Mouse (Mus musculus) embryonic facial prominence, embryonic 11.5 days (tissue): ENCODE measurements around the gene Slc7a15. TPM values are rescaled to one million over a fixed set of nuclear protein-coding genes. Genes with fewer than 3 reads are reported as not detected.
A peak's percentile ranks its signal among the peaks of the same experiment; 100 is the strongest.

Experiments
- ATAC-seq: fragments of 200-750 bp; cut with Nextera tagmentation; replicated peaks from 2 replicates; pipeline ENCODE4 v1.8.0; 2017; ENCODE audit warnings: low read depth; ENCODE audit not compliant: insufficient number of reproducible peaks, low FRiP score, low TSS enrichment
- DNase-seq: peaks from one replicate; pipeline ENCODE4 v3.0.0-alpha.2; 2015; ENCODE audit warnings: low spot score
- H3K27ac ChIP-seq: fragments of 300-500 bp; sonication (generic); replicated peaks from 2 replicates; pipeline ENCODE4 v1.5.1; 2014; ENCODE audit warnings: mild to moderate bottlenecking, low read depth, low read length, control low read depth
- H3K27me3 ChIP-seq: fragments of 300-500 bp; sonication (generic); 2 replicates; pipeline ENCODE4 v1.6.1; 2014; ENCODE audit warnings: mild to moderate bottlenecking, low read length, moderate library complexity, mixed read lengths; ENCODE audit not compliant: control insufficient read depth, insufficient read depth
- H3K36me3 ChIP-seq: fragments of 300-500 bp; sonication (generic); replicated peaks from 2 replicates; pipeline ENCODE4 v1.6.1; 2014; ENCODE audit warnings: low read depth, mild to moderate bottlenecking, low read length, moderate library complexity, mixed read lengths; ENCODE audit not compliant: control insufficient read depth, insufficient read depth
- H3K4me1 ChIP-seq: fragments of 300-500 bp; sonication (generic); 2 replicates; pipeline ENCODE4 v1.6.1; 2014; ENCODE audit warnings: low read length, mixed read lengths; ENCODE audit not compliant: control insufficient read depth, insufficient read depth
- H3K4me2 ChIP-seq: fragments of 300-500 bp; sonication (generic); 2 replicates; pipeline ENCODE4 v1.6.1; 2014; ENCODE audit warnings: low read depth, mild to moderate bottlenecking, control low read depth, low read length, moderate library complexity
- H3K4me3 ChIP-seq: fragments of 300-500 bp; sonication (generic); 2 replicates; pipeline ENCODE4 v1.5.1; 2014; ENCODE audit warnings: low read depth, low read length, control low read depth
- H3K9ac ChIP-seq: fragments of 300-500 bp; sonication (generic); replicated peaks from 2 replicates; pipeline ENCODE4 v1.6.1; 2014; ENCODE audit warnings: mild to moderate bottlenecking, control low read depth, low read length
- H3K9me3 ChIP-seq: fragments of 300-500 bp; sonication (generic); replicated peaks from 2 replicates; pipeline ENCODE4 v1.6.1; 2016; ENCODE audit warnings: mild to moderate bottlenecking, low read length, inconsistent platforms, mixed read lengths; ENCODE audit not compliant: control insufficient read depth
- WGBS: fragments of 180-500 bp; shearing (Covaris S2); extraction: QIAGEN DNeasy Blood & Tissue Kit; methylation state at CpG from one replicate; pipeline ENCODE4 v1.1.7; 2014; 5-methylcytosine and 5-hydroxymethylcytosine counted together
- polyA plus RNA-seq: library from polyadenylated mRNA; unstranded; fragments of >200 nt; fragmentation: Nextera tagmentation; extraction: Ambion mirVana; gene quantifications from 2 replicates; pipeline ENCODE4 v1.2.1, GENCODE M21; 2014

The Slc7a15 gene
- polyA plus RNA-seq, 1 experiment from 2014 or later: not detected

GRCm38 (mm10) chr12:8500597-8501570 lies 98.0 kb downstream of the Slc7a15 start:
- Histone ChIP-seq H3K27me3 (no peaks in the 10 kb centered on the region), H3K9me3 (no peaks in the 10 kb centered on the region), H3K4me2 (peak overlapping the region; percentile 93), H3K4me1 (no peaks in the 10 kb centered on the region), H3K9ac (peak overlapping the region; percentile 77), H3K36me3 (no peaks in the 10 kb centered on the region), H3K4me3 (peak overlapping the region; percentile 84), H3K27ac (peak overlapping the region; percentile 96)
- no peak for DNase-seq
- 51% methylated on average over 17 of the region's 17 CpGs for WGBS
- no peak for ATAC-seq

DNA sequence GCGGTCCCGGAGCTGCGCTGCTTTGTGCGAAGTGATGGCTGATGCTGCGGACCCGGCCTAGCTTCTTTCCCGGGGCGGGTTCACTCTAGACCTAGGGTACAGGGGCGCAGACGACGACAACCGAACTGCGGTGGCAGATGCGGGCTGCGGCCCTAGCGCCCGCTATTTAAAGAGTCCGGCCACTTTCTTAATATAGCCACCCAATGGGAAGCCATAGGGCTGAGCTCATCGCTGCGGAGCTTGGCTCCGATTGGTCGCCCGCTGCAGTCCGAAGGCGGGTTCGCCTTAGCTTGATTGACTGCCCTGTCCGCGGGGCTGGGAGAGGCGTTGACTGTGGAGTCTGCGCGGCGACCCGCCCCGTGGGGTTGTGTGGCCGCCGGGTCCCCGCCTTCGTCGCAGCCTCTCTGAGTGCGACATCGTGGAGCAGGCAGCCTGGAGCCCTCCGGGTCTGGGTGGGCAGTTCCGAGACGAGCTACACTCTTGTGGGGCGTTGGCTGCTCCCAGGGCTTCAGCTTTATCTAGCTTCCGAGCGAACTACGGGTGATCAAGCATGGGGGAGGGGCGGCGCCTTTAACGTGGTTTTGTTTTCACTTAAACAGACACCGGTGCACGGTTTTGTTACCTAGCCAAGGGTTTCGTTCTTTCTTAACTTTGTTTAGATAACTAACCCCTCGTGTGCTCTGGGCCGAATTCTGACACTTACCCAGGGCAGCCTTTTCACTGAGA lies 98.8 kb downstream of the Slc7a15 start, which contains the start of gene Rhob:
Gene Rhob (minus strand): TSS at position 139 of the 726 bp plus-strand sequence.
- no peaks in the 10 kb centered on the region for H3K36me3 ChIP-seq
- no peaks in the 10 kb centered on the region for H3K27me3 ChIP-seq
- no peaks in the 10 kb centered on the region for H3K9me3 ChIP-seq
- H3K27ac ChIP-seq: peak within 1 kb of the TSS; percentile 96
- under 1% methylated on average over 55 of the region's 56 CpGs for whole genome bisulfite sequencing
- DNase-seq (peak; percentile 97), ATAC-seq (peak; percentile 98)
- no peaks in the 10 kb centered on the region for H3K4me1 ChIP-seq
- H3K9ac ChIP-seq: peak within 1 kb of the TSS; percentile 97
- H3K4me2 ChIP-seq: peak within 1 kb of the TSS; percentile 93
- peak within 1 kb of the TSS; percentile 84 for H3K4me3 ChIP-seq

GRCm38 (mm10) chr12:8499001-8499870 lies 99.6 kb downstream of the Slc7a15 start:
- H3K4me3 ChIP-seq: peak overlapping the region; percentile 84
- peak overlapping the region; percentile 93 for H3K4me2 ChIP-seq
- no peaks in the 10 kb centered on the region for H3K4me1 ChIP-seq
- no peaks in the 10 kb centered on the region for H3K36me3 ChIP-seq
- peak; percentile 46 for ATAC-seq
- WGBS: under 1% methylated on average over 99 of the region's 99 CpGs
- peak overlapping the region; percentile 97 for H3K9ac ChIP-seq
- no peaks in the 10 kb centered on the region for H3K27me3 ChIP-seq
- no peaks in the 10 kb centered on the region for H3K9me3 ChIP-seq
- peak; percentile 65 for DNase-seq
- peak overlapping the region; percentile 96 for H3K27ac ChIP-seq

DNA sequence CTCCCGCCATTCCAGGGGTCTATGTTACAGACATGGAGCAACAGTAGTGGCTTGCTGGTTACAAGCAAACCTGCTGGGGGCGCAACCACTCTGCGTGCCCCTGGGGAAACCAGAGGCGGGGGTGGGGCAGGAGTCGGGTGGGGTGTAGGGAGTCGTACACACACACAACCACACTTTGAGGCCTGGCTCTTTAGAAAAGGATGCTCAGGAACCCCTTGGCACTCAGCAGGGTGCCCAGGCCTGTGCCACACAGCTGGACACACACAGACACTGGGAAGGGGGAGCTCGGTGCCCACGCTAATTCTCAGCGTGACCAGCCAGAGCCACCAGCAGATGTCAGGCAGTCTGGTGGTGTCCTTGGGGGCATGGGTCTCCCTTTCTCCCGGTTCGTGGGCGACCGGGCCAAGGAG lies 100.3 kb downstream of the Slc7a15 start:
- Histone ChIP-seq H3K36me3 (no peaks in the 10 kb centered on the region), H3K4me1 (no peaks in the 10 kb centered on the region), H3K27ac (peak overlapping the region; percentile 96), H3K9ac (peak overlapping the region; percentile 97), H3K4me2 (peak overlapping the region; percentile 93), H3K9me3 (no peaks in the 10 kb centered on the region), H3K27me3 (no peaks in the 10 kb centered on the region), H3K4me3 (peak overlapping the region; percentile 84)
- ATAC-seq (peak; percentile 2; the same call in 1 of the 2 replicates), DNase-seq (peak; percentile 43)
- 3% methylated on average over 13 of the region's 13 CpGs for WGBS

GRCm38 (mm10) chr12:8498148-8498571 lies 100.7 kb downstream of the Slc7a15 start:
- no peak for DNase-seq
- peak overlapping the region; percentile 84 for H3K4me3 ChIP-seq
- H3K9me3 ChIP-seq: no peaks in the 10 kb centered on the region
- H3K27ac ChIP-seq: peak overlapping the region; percentile 96; the same call in 1 of the 2 replicates
- H3K9ac ChIP-seq: peak overlapping the region; percentile 97
- ATAC-seq: no peak
- H3K36me3 ChIP-seq: no peaks in the 10 kb centered on the region
- peak overlapping the region; percentile 93 for H3K4me2 ChIP-seq
- no peaks in the 10 kb centered on the region for H3K27me3 ChIP-seq
- WGBS: 16% methylated on average over 8 of the region's 8 CpGs
- H3K4me1 ChIP-seq: no peaks in the 10 kb centered on the region

DNA sequence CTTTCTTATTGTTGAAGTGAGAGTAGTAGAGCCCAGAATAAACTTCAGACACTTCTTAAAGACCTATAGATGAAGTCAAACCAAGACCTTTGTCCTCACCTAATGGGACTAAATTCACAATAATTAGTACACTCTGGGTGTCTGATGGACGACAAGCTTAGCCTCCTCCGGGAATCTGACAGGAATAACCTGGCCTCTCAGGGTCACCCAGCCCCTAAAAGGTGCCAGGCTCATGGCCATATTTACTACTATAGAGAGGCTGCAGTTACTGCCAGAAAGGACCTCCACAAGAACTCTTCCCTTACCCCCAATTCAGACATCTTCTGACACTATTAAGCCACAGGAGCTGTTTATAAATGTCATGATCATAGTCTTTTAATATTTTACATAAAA lies 101.6 kb downstream of the Slc7a15 start:
- ATAC-seq (no peak), DNase-seq (no peak)
- peak overlapping the region; percentile 17 for H3K4me3 ChIP-seq
- peak overlapping the region; percentile 17; the same call in 1 of the 2 replicates for H3K4me2 ChIP-seq
- no peak overlapping the region for H3K27ac ChIP-seq
- no peaks in the 10 kb centered on the region for H3K27me3 ChIP-seq
- no peaks in the 10 kb centered on the region for H3K36me3 ChIP-seq
- 7% methylated on average over 2 of the region's 2 CpGs for WGBS
- no peaks in the 10 kb centered on the region for H3K9me3 ChIP-seq
- H3K9ac ChIP-seq: no peak overlapping the region
- H3K4me1 ChIP-seq: no peaks in the 10 kb centered on the region

DNA sequence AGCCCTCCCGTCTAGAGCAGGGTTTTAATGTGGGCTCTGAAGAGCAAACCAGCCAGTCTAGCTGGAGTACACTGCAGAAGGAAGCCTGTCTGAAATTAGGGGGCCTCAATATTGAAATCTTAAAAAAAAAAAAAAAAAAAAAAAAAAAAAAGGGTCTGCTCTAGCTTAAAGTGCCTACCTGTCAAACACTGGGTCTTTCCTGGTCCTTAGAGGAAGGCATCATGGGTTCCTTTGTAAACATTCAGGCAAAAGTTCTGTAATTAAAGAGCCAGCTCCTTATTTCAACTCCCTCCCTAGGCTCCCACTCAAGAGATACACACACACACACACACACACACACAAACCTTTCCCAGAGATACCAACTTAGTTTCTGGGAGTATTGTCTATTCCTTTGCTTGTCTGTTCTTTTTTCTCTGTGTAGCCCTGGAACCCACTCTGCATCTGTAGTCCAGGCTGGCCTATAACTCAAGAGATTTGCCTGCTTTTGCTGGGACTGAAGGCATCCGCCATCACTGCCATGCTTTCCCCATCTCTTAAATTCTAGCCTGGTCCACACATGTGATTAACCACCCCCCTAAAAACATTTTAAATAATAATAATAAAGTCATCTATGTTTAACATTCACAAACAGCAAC lies 102.1 kb downstream of the Slc7a15 start:
- ATAC-seq: no peak
- no peak overlapping the region for H3K27ac ChIP-seq
- no peaks in the 10 kb centered on the region for H3K36me3 ChIP-seq
- no peaks in the 10 kb centered on the region for H3K4me1 ChIP-seq
- H3K4me2 ChIP-seq: peak overlapping the region; percentile 19
- H3K9me3 ChIP-seq: no peaks in the 10 kb centered on the region
- H3K9ac ChIP-seq: no peak overlapping the region
- H3K27me3 ChIP-seq: no peaks in the 10 kb centered on the region
- WGBS: 33% methylated on average over 2 of the region's 2 CpGs
- peak; percentile 35 for DNase-seq
- H3K4me3 ChIP-seq: no peak overlapping the region; the same call in 1 of the 2 replicates
